Mouse (Mus musculus): ENCODE measurements around the gene Kif19a. TPM values are rescaled to one million over a fixed set of nuclear protein-coding genes. Genes with fewer than 3 reads are reported as not detected.

Kif19a gene
- total and polyA plus RNA-seq, 2 experiments from 2014 or later = 0.99 to 7.4 TPM

DNA sequence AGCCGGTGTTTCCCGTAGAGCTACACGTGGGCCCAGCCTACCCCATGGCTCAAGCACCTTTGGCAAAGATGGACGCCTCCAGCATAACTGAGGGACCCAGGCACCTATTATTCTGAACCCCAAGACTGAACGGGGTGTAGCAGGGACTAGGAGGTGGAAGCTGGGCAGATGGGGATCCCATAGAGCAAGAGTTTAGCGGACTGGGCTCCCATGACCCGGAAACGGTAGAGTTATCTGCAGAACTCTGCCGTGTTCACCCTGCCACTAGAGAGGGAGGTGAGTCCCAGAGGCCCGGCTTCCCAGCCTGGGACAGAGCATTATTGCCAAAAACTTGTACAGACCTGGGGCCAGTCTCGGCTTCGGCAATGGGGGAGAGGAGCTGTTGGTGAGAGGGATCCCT lies 25.0 kb downstream of the Kif19a start:
- peaks cover 33% of the 10 kb centered on the region for H3K4me1 ChIP-seq (ENCODE audit: insufficient read depth, low read length)
- no peaks in the 10 kb centered on the region for H3K9me3 ChIP-seq (ENCODE audit: low read length)
- no peak for TF ChIP-seq CTCF (IDR thresholded peaks at IDR 0.05; ENCODE audit: low read depth)
- H3K4me2 ChIP-seq (ENCODE audit: low read depth, low read length) = no peak overlapping the region
- WGBS = 82% methylated on average over 12 of the region's 12 CpGs
- no peaks in the 10 kb centered on the region for H3K36me3 ChIP-seq (ENCODE audit: insufficient read depth, low read length)
- no peak overlapping the region for H3K9ac ChIP-seq (replicated peaks; ENCODE audit: low read length)
- no peak overlapping the region for H3K27ac ChIP-seq
- no peak for DNase-seq (ENCODE audit: low spot score)
- ATAC-seq = no peak
- H3K4me3 ChIP-seq (ENCODE audit: low read length) = no peak overlapping the region
- H3K27me3 ChIP-seq (ENCODE audit: insufficient read depth, low read length) = peaks cover 8% of the 10 kb centered on the region; the same call in 1 of the 2 replicates

DNA sequence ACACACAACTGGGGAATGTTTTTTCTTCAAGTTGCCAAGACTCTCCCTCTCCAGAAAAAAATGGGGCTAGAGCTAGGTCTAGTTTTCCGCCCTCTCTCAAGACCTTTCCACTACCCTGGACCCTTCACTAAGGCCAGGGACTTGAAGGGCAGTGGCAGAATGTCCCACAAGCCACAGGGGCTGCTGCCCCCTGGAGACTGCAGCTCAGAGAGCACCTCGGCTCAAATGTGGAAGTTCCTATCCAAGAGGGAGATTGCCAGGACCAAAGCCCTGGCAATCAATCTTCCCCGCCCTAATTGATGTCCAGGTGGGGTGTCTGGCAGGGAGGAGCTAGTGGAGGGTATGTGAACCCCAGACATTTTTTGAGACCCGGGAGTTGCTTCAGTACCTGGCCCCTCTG lies 25.7 kb downstream of the Kif19a start:
- peak overlapping the region; percentile 68 for H3K4me2 ChIP-seq (ENCODE audit: low read depth, low read length)
- peak; percentile 36; the same call in 1 of the 2 replicates for TF ChIP-seq CTCF (IDR thresholded peaks at IDR 0.05; ENCODE audit: low read depth)
- H3K9ac ChIP-seq (replicated peaks; ENCODE audit: low read length) = peak overlapping the region; percentile 67
- peaks cover 2% of the 10 kb centered on the region; the same call in 1 of the 2 replicates for H3K27me3 ChIP-seq (ENCODE audit: insufficient read depth, low read length)
- H3K4me1 ChIP-seq (ENCODE audit: insufficient read depth, low read length) = peaks cover 39% of the 10 kb centered on the region
- no peaks in the 10 kb centered on the region for H3K9me3 ChIP-seq (ENCODE audit: low read length)
- DNase-seq (ENCODE audit: low spot score) (peak; percentile 48), ATAC-seq (no peak)
- H3K36me3 ChIP-seq (ENCODE audit: insufficient read depth, low read length) = no peaks in the 10 kb centered on the region
- H3K4me3 ChIP-seq (ENCODE audit: low read length) = 0 out of 2 replicates have a peak overlapping the region, but pooled peaks have one; percentile 44
- H3K27ac ChIP-seq = peak overlapping the region; percentile 85
- WGBS = 40% methylated on average over 4 of the region's 4 CpGs

DNA sequence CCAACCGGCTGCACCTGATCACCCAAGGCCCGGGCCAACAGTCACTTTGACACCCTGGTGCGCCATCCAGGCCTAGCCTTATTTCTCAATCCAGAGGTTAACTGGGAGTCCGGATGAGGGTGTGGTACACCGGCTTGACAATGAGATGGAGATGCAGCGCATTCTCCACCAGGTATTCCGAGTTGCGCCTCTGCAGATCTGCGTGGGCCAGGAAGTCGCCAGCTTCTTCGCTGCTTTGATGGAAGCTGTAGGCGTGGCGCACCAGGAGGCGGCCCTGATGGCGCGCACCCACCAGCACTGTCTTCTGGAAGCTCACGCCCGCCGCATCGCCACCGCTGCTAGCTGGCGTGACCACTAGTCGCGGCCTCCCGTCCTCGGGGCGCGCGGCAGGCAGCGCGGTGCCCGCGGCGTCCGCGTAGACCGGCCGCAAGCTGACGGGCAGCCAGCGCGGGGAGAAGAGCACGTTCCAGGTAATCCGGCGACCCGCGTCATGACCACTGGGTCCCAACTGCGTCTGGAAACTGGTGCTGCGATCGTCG lies 26.2 kb downstream of the Kif19a start:
- peak overlapping the region; percentile 68 for H3K4me2 ChIP-seq (ENCODE audit: low read depth, low read length)
- H3K4me1 ChIP-seq (ENCODE audit: insufficient read depth, low read length) = peaks cover 45% of the 10 kb centered on the region
- WGBS = 4% methylated on average over 50 of the region's 50 CpGs
- no peaks in the 10 kb centered on the region for H3K27me3 ChIP-seq (ENCODE audit: insufficient read depth, low read length)
- no peaks in the 10 kb centered on the region for H3K9me3 ChIP-seq (ENCODE audit: low read length)
- ATAC-seq (no peak), DNase-seq (ENCODE audit: low spot score) (peak; percentile 56)
- H3K9ac ChIP-seq (replicated peaks; ENCODE audit: low read length) = peak overlapping the region; percentile 67
- peak overlapping the region; percentile 85 for H3K27ac ChIP-seq
- peak overlapping the region; percentile 44 for H3K4me3 ChIP-seq (ENCODE audit: low read length)
- TF ChIP-seq CTCF (IDR thresholded peaks at IDR 0.05; ENCODE audit: low read depth) = no peak
- H3K36me3 ChIP-seq (ENCODE audit: insufficient read depth, low read length) = no peaks in the 10 kb centered on the region

DNA sequence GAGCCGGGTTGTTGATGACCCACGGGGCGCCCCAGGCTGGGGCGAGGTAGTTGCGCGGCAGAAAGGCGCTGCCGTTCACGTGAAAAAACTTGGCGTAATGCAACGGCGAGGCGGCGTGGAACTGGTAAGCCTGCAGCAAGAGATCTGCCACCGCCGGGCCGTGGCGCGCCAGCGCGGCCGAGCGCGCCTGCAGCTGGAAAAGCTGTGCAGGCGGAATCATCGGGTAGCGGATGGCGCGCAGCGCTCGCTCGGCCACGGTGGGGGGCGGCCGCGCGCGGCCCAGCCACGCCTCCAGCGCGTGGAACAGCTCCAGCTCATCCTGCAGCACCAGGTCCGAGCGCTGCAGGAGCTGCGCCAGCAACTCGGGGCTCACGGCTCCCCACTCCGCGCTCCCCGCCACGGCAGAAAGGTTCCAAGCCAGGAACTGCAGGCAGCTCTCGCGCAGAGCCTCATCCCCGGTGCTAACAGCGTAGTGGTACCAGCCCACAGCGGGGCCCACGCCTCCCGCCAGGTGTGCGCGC lies 26.8 kb downstream of the Kif19a start:
- H3K9ac ChIP-seq (replicated peaks; ENCODE audit: low read length) = peak overlapping the region; percentile 67
- peaks cover 47% of the 10 kb centered on the region for H3K4me1 ChIP-seq (ENCODE audit: insufficient read depth, low read length)
- H3K27ac ChIP-seq = peak overlapping the region; percentile 85
- no peaks in the 10 kb centered on the region for H3K9me3 ChIP-seq (ENCODE audit: low read length)
- DNase-seq (ENCODE audit: low spot score) (peak; percentile 86), ATAC-seq (peak; percentile 3; the same call in 1 of the 2 replicates)
- H3K27me3 ChIP-seq (ENCODE audit: insufficient read depth, low read length) = no peaks in the 10 kb centered on the region
- H3K4me2 ChIP-seq (ENCODE audit: low read depth, low read length) = peak overlapping the region; percentile 68
- peak overlapping the region; percentile 44 for H3K4me3 ChIP-seq (ENCODE audit: low read length)
- TF ChIP-seq CTCF (IDR thresholded peaks at IDR 0.05; ENCODE audit: low read depth) = no peak
- no peaks in the 10 kb centered on the region for H3K36me3 ChIP-seq (ENCODE audit: insufficient read depth, low read length)
- WGBS = 1% methylated on average over 34 of the region's 59 CpGs

DNA sequence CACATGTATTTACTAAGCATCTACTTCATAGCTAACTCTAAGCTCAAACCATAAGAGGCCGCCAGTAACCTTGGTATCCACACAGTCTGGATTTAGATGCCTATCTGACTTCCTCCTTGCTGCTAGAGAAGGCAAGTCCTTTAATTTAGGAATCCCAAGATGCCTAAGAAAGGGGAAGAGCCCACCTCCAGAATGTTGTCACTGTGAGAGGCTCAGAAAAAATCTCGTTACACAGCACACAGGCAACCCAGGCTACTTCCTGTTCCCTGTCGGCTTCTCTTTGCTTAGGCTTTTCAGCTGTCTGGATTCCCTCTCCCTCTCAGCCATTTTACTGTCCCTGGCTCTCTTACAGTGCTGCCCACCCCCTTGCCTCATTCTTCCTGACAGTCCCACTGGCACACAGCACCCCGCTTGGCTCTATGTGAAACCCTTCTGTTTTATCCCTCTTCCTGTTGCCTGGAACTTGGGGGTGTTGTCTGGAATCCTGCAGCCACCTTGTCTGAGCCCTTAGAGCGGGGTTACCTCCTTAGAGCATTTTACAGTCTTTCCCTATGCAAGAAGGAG lies 27.8 kb downstream of the Kif19a start:
- ATAC-seq (no peak), DNase-seq (ENCODE audit: low spot score) (peak; percentile 46)
- Histone ChIP-seq H3K9ac (replicated peaks; ENCODE audit: low read length) (no peak overlapping the region), H3K27me3 (ENCODE audit: insufficient read depth, low read length) (no peaks in the 10 kb centered on the region), H3K27ac (peak overlapping the region; percentile 85), H3K36me3 (ENCODE audit: insufficient read depth, low read length) (no peaks in the 10 kb centered on the region), H3K4me1 (ENCODE audit: insufficient read depth, low read length) (peaks cover 47% of the 10 kb centered on the region), H3K4me3 (ENCODE audit: low read length) (no peak overlapping the region), H3K9me3 (ENCODE audit: low read length) (no peaks in the 10 kb centered on the region), H3K4me2 (ENCODE audit: low read depth, low read length) (peak overlapping the region; percentile 68)
- 38% methylated on average over 5 of the region's 5 CpGs for WGBS
- no peak for TF ChIP-seq CTCF (IDR thresholded peaks at IDR 0.05; ENCODE audit: low read depth)

DNA sequence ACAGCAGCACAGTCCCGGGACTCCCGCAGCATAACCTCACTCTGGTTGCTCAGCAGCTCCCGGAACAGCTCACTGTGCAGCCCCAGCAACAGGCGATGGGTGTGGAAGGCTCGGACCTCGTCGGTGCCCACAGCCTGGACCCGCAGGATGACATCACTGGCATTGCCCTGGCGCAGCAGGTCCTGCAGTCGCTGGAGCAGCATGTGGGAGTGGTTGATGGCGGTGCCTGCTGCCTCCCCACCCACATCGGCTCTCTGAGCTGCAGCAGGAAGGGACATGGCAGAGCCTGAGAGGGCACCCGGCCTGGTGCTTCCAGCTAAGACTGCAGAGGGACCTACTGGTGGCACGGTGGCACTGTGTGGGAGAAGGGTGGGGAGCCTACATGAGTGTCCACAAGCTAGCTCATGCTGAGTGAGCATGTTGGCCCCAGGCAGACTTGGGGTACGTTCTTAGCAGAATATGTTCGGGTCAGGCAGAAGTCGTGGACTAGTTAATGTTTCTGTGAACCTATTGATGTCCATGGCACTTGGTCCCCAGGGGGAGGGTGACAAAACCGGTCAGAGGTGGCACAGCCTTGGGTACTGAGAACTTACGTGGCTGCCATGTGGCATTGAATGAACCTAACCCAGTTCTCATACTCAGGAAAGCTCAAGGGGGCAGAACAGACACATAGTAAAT lies 28.8 kb downstream of the Kif19a start:
- no peak for TF ChIP-seq CTCF (IDR thresholded peaks at IDR 0.05; ENCODE audit: low read depth)
- no peaks in the 10 kb centered on the region for H3K27me3 ChIP-seq (ENCODE audit: insufficient read depth, low read length)
- H3K4me1 ChIP-seq (ENCODE audit: insufficient read depth, low read length) = peaks cover 46% of the 10 kb centered on the region
- no peak overlapping the region for H3K4me3 ChIP-seq (ENCODE audit: low read length)
- DNase-seq (ENCODE audit: low spot score) (no peak), ATAC-seq (no peak)
- H3K27ac ChIP-seq = peak overlapping the region; percentile 85; the same call in 1 of the 2 replicates
- peak overlapping the region; percentile 68 for H3K4me2 ChIP-seq (ENCODE audit: low read depth, low read length)
- H3K9ac ChIP-seq (replicated peaks; ENCODE audit: low read length) = peak overlapping the region; percentile 25; the same call in 1 of the 2 replicates
- H3K9me3 ChIP-seq (ENCODE audit: low read length) = no peaks in the 10 kb centered on the region
- 35% methylated on average over 19 of the region's 19 CpGs for WGBS
- H3K36me3 ChIP-seq (ENCODE audit: insufficient read depth, low read length) = no peaks in the 10 kb centered on the region
